Mouse (Mus musculus) stomach, postnatal 0 days (tissue): ENCODE data around the gene Olfr1555-ps1. TPM values are rescaled to one million over a fixed set of nuclear protein-coding genes. Genes with fewer than 3 reads are reported as not detected.
A peak's percentile ranks its signal among the peaks of the same experiment; 100 is the strongest.
"Not testable (repeated sequence)": the region's sequence is repeated elsewhere in the genome, so short reads cannot be mapped to it uniquely, and the experiment has no call there.

Experiments used
- ATAC-seq: fragments of 200-750 bp; cut with Nextera tagmentation; 2 replicates; pipeline ENCODE4 v1.8.0; 2017; ENCODE audit not compliant: low FRiP score, low TSS enrichment
- DNase-seq: peaks from one replicate; pipeline ENCODE4 v3.0.0-alpha.2; 2016; ENCODE audit warnings: low spot score
- H3K27ac ChIP-seq: fragments of 300-500 bp; sonication (generic); replicated peaks from 2 replicates; pipeline ENCODE4 v1.5.1; 2014; ENCODE audit warnings: mild to moderate bottlenecking, control low read depth
- H3K27me3 ChIP-seq: fragments of 300-500 bp; sonication (generic); 2 replicates; pipeline ENCODE4 v1.6.1; 2014; ENCODE audit warnings: low read length; ENCODE audit not compliant: control insufficient read depth, insufficient read depth
- H3K36me3 ChIP-seq: fragments of 300-500 bp; sonication (generic); 2 replicates; pipeline ENCODE4 v1.6.1; 2014; ENCODE audit warnings: low read length, mixed read lengths; ENCODE audit not compliant: control insufficient read depth, insufficient read depth
- H3K4me1 ChIP-seq: fragments of 300-500 bp; sonication (generic); replicated peaks from 2 replicates; pipeline ENCODE4 v1.6.1; 2014; ENCODE audit warnings: antibody characterized with exemption; ENCODE audit not compliant: control insufficient read depth, insufficient read depth
- H3K4me2 ChIP-seq: fragments of 300-500 bp; sonication (generic); replicated peaks from 2 replicates; pipeline ENCODE4 v1.6.1; 2014; ENCODE audit warnings: low read depth, mild to moderate bottlenecking, control low read depth, moderate library complexity
- H3K4me3 ChIP-seq: fragments of 300-500 bp; sonication (generic); 2 replicates; pipeline ENCODE4 v1.5.1; 2014; ENCODE audit warnings: low read depth, low read length, control low read depth
- H3K9ac ChIP-seq: fragments of 300-500 bp; sonication (generic); 2 replicates; pipeline ENCODE4 v1.6.1; 2014; ENCODE audit warnings: mild to moderate bottlenecking, low read length, control low read depth, mixed read lengths
- H3K9me3 ChIP-seq: fragments of 300-500 bp; sonication (generic); 2 replicates; pipeline ENCODE4 v1.6.1; 2016; ENCODE audit warnings: low read length; ENCODE audit not compliant: control insufficient read depth
- CTCF ChIP-seq: IDR thresholded peaks from 2 replicates; pipeline ENCODE4 v1.5.1; 2016; ENCODE audit warnings: antibody characterized with exemption, low read depth, mild to moderate bottlenecking, moderate library complexity
- EP300 ChIP-seq: optimal IDR thresholded peaks from 2 replicates; pipeline ENCODE3; 2016; ENCODE audit warnings: antibody characterized with exemption
- WGBS: fragments of 180-500 bp; shearing (Covaris S2); extraction: QIAGEN DNeasy Blood & Tissue Kit; methylation state at CpG from one replicate; pipeline ENCODE4 v1.1.7; 2014; 5-methylcytosine and 5-hydroxymethylcytosine counted together
- polyA plus RNA-seq: library from polyadenylated mRNA; unstranded; fragments of >200 nt; fragmentation: Nextera tagmentation; extraction: Ambion mirVana; gene quantifications from 2 replicates; pipeline ENCODE4 v1.2.1, GENCODE M21; 2015

Olfr1555-ps1 gene
- not detected in 2 replicates for polyA plus RNA-seq

DNA sequence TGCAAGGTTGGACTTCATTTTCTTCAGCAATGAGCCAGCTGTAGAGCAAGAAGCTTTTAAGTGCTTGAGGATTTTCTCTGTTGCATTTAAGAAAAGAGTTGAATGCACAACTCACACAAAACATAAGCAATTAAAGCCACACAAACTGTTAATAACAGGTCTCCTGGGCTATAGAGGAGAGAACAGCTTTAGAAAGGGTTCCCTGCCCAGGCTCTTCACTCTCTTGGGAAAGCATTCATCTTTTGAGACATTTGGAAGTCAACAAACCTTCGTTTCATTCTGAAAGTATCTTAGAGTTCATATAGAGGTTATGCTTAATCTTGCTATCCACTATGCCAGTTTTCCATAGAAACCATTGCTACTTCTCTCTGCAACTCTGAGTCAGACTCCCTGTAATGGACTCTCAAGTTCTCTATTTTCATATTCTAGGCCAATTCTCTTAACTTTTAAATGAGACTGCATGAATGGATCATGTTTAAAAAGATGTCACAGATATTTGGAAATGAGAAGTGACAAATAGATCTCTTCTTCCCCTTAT is at the start of gene Olfr1555-ps1:
TSS of gene Olfr1555-ps1 (minus strand) at position 51 of the 538 bp plus-strand sequence.
- ATAC-seq: peak; percentile 45; the same call in 1 of the 2 replicates
- WGBS: 9% methylated on average over 1 of the region's 1 CpGs
- not testable (repeated sequence) for H3K9me3 ChIP-seq

GRCm38 (mm10) chr19:12200334-12200733 is 30.4 kb upstream of the Olfr1555-ps1 start, which contains the start of gene Olfr1431:
Gene Olfr1431, plus strand, starts transcription at chr19:12200634.
- DNase-seq (no peak), ATAC-seq (no peak)
- H3K9ac ChIP-seq: no peak within 1 kb of the TSS
- no peaks in the 10 kb centered on the region for H3K4me1 ChIP-seq
- no peak within 1 kb of the TSS for H3K27ac ChIP-seq
- WGBS: 78% methylated on average over 1 of the region's 1 CpGs
- H3K9me3 ChIP-seq: no peaks in the 10 kb centered on the region
- H3K27me3 ChIP-seq: no peaks in the 10 kb centered on the region
- no peak within 1 kb of the TSS for H3K4me2 ChIP-seq
- H3K4me3 ChIP-seq: no peak within 1 kb of the TSS
- TF ChIP-seq EP300 (no peak), CTCF (no peak)
- H3K36me3 ChIP-seq: no peaks in the 10 kb centered on the region

More for the DNA sequence above, at the start of gene Olfr1555-ps1:
- H3K4me1 ChIP-seq, H3K27ac ChIP-seq, H3K27me3 ChIP-seq, H3K36me3 ChIP-seq, H3K4me3 ChIP-seq, DNase-seq, H3K9ac ChIP-seq, H3K4me2 ChIP-seq: not testable (repeated sequence)

GRCm38 (mm10) chr19:12199076-12199475 is 29.2 kb upstream of the Olfr1555-ps1 start:
- H3K9ac ChIP-seq, H3K27ac ChIP-seq, H3K4me2 ChIP-seq, H3K4me1 ChIP-seq, H3K36me3 ChIP-seq, H3K27me3 ChIP-seq, DNase-seq, H3K9me3 ChIP-seq, H3K4me3 ChIP-seq, ATAC-seq: not testable (repeated sequence)
- 91% methylated on average over 4 of the region's 4 CpGs for WGBS

DNA sequence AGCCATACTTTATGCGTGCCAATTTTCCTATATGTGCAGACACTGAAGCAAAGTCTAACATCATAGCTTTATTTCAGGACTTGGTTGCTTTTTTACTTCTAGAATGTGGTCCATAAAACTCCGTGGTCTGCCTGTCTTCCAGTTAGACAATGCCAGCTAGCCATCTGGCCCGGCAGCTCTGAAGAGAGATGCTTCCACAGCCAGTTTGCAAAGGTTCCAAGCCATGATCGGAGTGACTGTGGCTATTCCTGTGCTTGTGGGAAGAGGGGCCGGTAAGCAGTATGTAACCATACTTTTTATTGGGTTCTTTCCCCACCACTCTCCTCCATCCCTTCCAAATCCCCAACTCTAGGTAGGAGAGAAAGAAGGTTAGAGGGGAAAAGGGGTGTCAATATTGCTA is 5.5 kb upstream of the Olfr1555-ps1 start:
- not testable (repeated sequence) for H3K9ac ChIP-seq, H3K27ac ChIP-seq, H3K4me1 ChIP-seq, ATAC-seq, H3K27me3 ChIP-seq, H3K4me3 ChIP-seq, H3K36me3 ChIP-seq, H3K9me3 ChIP-seq, DNase-seq, H3K4me2 ChIP-seq
- WGBS: 74% methylated on average over 5 of the region's 5 CpGs

- 63% methylated on average over 3 of the region's 3 CpGs for WGBS
- no peak overlapping the region for H3K9ac ChIP-seq
- no peaks in the 10 kb centered on the region for H3K4me1 ChIP-seq
- H3K4me2 ChIP-seq: no peak overlapping the region
- H3K4me3 ChIP-seq: no peak overlapping the region
- H3K27me3 ChIP-seq: no peaks in the 10 kb centered on the region
- no peak overlapping the region for H3K27ac ChIP-seq
- H3K9me3 ChIP-seq: no peaks in the 10 kb centered on the region
- TF ChIP-seq CTCF (no peak), EP300 (no peak)
- no peaks in the 10 kb centered on the region for H3K36me3 ChIP-seq
- ATAC-seq (no peak), DNase-seq (no peak)
These were observed 24.5 kb downstream of the Olfr1555-ps1 start for GRCm38 (mm10) chr19:12145452-12145851.

GRCm38 (mm10) chr19:12143356-12143755 is 26.6 kb downstream of the Olfr1555-ps1 start:
- no peaks in the 10 kb centered on the region for H3K36me3 ChIP-seq
- ATAC-seq: no peak
- no peaks in the 10 kb centered on the region for H3K4me1 ChIP-seq
- TF ChIP-seq CTCF (no peak), EP300 (no peak)
- H3K27me3 ChIP-seq: no peaks in the 10 kb centered on the region
- H3K27ac ChIP-seq: no peak overlapping the region
- no peak overlapping the region for H3K4me2 ChIP-seq
- 52% methylated on average over 1 of the region's 1 CpGs for WGBS
- H3K4me3 ChIP-seq: no peak overlapping the region
- H3K9me3 ChIP-seq: no peaks in the 10 kb centered on the region
- H3K9ac ChIP-seq: no peak overlapping the region
- no peak for DNase-seq
